Mouse (Mus musculus): Measurements from ENCODE around the gene Neu3. TPM values are rescaled to one million over a fixed set of nuclear protein-coding genes. Genes with fewer than 3 reads are reported as not detected.

Neu3 gene
- polyA plus RNA-seq, 1 experiment, result 2.9 TPM

GRCm38 (mm10) chr7:99797911-99798647 lies 30.1 kb downstream of the Neu3 start:
- no peak overlapping the region for H3K27ac ChIP-seq (ENCODE audit: insufficient read depth, low read length)
- no peak overlapping the region for H3K4me3 ChIP-seq (replicated peaks; ENCODE audit: insufficient read depth, low read depth, low read length)
- peaks cover 2% of the 10 kb centered on the region; the same call in 1 of the 2 replicates for H3K4me1 ChIP-seq (ENCODE audit: control insufficient read depth, insufficient read depth, low read length)
- DNase-seq, result peak; percentile 35 to 64
- WGBS, result 32% methylated on average over 6 of the region's 6 CpGs
- TF ChIP-seq POLR2A (IDR thresholded peaks at IDR 0.05; ENCODE audit: borderline replicate concordance, insufficient read depth, low read length) (no peak), CTCF (IDR thresholded peaks at IDR 0.05; ENCODE audit: borderline replicate concordance, insufficient read depth, low read depth, low read length) (peak; percentile 61)
- H3K27me3 ChIP-seq (ENCODE audit: control insufficient read depth, insufficient read depth, low read length), result no peaks in the 10 kb centered on the region

GRCm38 (mm10) chr7:99797261-99797660 lies 31.0 kb downstream of the Neu3 start:
- no peak for DNase-seq
- no peak for TF ChIP-seq POLR2A (IDR thresholded peaks at IDR 0.05; ENCODE audit: borderline replicate concordance, insufficient read depth, low read length)
- TF ChIP-seq CTCF (IDR thresholded peaks at IDR 0.05; ENCODE audit: borderline replicate concordance, insufficient read depth, low read depth, low read length), result no peak
- Histone ChIP-seq H3K27me3 (ENCODE audit: control insufficient read depth, insufficient read depth, low read length) (no peaks in the 10 kb centered on the region), H3K27ac (ENCODE audit: insufficient read depth, low read length) (no peak overlapping the region), H3K4me1 (ENCODE audit: control insufficient read depth, insufficient read depth, low read length) (peaks cover 2% of the 10 kb centered on the region; the same call in 1 of the 2 replicates), H3K4me3 (replicated peaks; ENCODE audit: insufficient read depth, low read depth, low read length) (no peak overlapping the region)
- WGBS, result 82% methylated on average over 3 of the region's 3 CpGs

GRCm38 (mm10) chr7:99796471-99796870 lies 31.7 kb downstream of the Neu3 start:
- WGBS, result 87% methylated on average over 3 of the region's 3 CpGs
- no peak for DNase-seq
- H3K27ac ChIP-seq (ENCODE audit: insufficient read depth, low read length), result no peak overlapping the region

GRCm38 (mm10) chr7:99795192-99795981 lies 32.8 kb downstream of the Neu3 start:
- H3K4me3 ChIP-seq (replicated peaks; ENCODE audit: insufficient read depth, low read depth, low read length), result no peak overlapping the region
- TF ChIP-seq CTCF (IDR thresholded peaks at IDR 0.05; ENCODE audit: borderline replicate concordance, insufficient read depth, low read depth, low read length) (no peak), POLR2A (IDR thresholded peaks at IDR 0.05; ENCODE audit: borderline replicate concordance, insufficient read depth, low read length) (no peak)
- peaks cover 2% of the 10 kb centered on the region; the same call in 1 of the 2 replicates for H3K4me1 ChIP-seq (ENCODE audit: control insufficient read depth, insufficient read depth, low read length)
- H3K27me3 ChIP-seq (ENCODE audit: control insufficient read depth, insufficient read depth, low read length), result no peaks in the 10 kb centered on the region
- H3K27ac ChIP-seq (ENCODE audit: insufficient read depth, low read length), result no peak overlapping the region
- WGBS, result 16% methylated on average over 17 of the region's 17 CpGs
- peak in 1 of 2 experiments; percentile 7 for DNase-seq

More at GRCm38 (mm10) chr7:99796471-99796870, 31.7 kb downstream of the Neu3 start:
- Histone ChIP-seq H3K4me1 (ENCODE audit: control insufficient read depth, insufficient read depth, low read length) (peaks cover 2% of the 10 kb centered on the region; the same call in 1 of the 2 replicates), H3K27me3 (ENCODE audit: control insufficient read depth, insufficient read depth, low read length) (no peaks in the 10 kb centered on the region), H3K4me3 (replicated peaks; ENCODE audit: insufficient read depth, low read depth, low read length) (no peak overlapping the region)
- TF ChIP-seq POLR2A (IDR thresholded peaks at IDR 0.05; ENCODE audit: borderline replicate concordance, insufficient read depth, low read length) (no peak), CTCF (IDR thresholded peaks at IDR 0.05; ENCODE audit: borderline replicate concordance, insufficient read depth, low read depth, low read length) (no peak)

- H3K4me1 ChIP-seq (ENCODE audit: control insufficient read depth, insufficient read depth, low read length), result peaks cover 2% of the 10 kb centered on the region; the same call in 1 of the 2 replicates
- no peaks in the 10 kb centered on the region for H3K27me3 ChIP-seq (ENCODE audit: control insufficient read depth, insufficient read depth, low read length)
- no peak overlapping the region for H3K27ac ChIP-seq (ENCODE audit: insufficient read depth, low read length)
- DNase-seq, result no peak
- no peak for TF ChIP-seq POLR2A (IDR thresholded peaks at IDR 0.05; ENCODE audit: borderline replicate concordance, insufficient read depth, low read length)
- TF ChIP-seq CTCF (IDR thresholded peaks at IDR 0.05; ENCODE audit: borderline replicate concordance, insufficient read depth, low read depth, low read length), result no peak
- H3K4me3 ChIP-seq (replicated peaks; ENCODE audit: insufficient read depth, low read depth, low read length), result no peak overlapping the region
- WGBS, result 70% methylated on average over 2 of the region's 2 CpGs
These were observed 34.1 kb downstream of the Neu3 start for GRCm38 (mm10) chr7:99794096-99794495.

GRCm38 (mm10) chr7:99790816-99791215 lies 37.4 kb downstream of the Neu3 start:
- WGBS, result 78% methylated on average over 10 of the region's 10 CpGs
- TF ChIP-seq POLR2A (IDR thresholded peaks at IDR 0.05; ENCODE audit: borderline replicate concordance, insufficient read depth, low read length) (no peak), CTCF (IDR thresholded peaks at IDR 0.05; ENCODE audit: borderline replicate concordance, insufficient read depth, low read depth, low read length) (no peak)
- H3K27me3 ChIP-seq (ENCODE audit: control insufficient read depth, insufficient read depth, low read length), result no peaks in the 10 kb centered on the region

GRCm38 (mm10) chr7:99788563-99788962 lies 39.7 kb downstream of the Neu3 start:
- H3K27me3 ChIP-seq (ENCODE audit: control insufficient read depth, insufficient read depth, low read length), result no peaks in the 10 kb centered on the region
- DNase-seq, result no peak
- 37% methylated on average over 5 of the region's 5 CpGs for WGBS
- TF ChIP-seq POLR2A (IDR thresholded peaks at IDR 0.05; ENCODE audit: borderline replicate concordance, insufficient read depth, low read length), result no peak
- no peak for TF ChIP-seq CTCF (IDR thresholded peaks at IDR 0.05; ENCODE audit: borderline replicate concordance, insufficient read depth, low read depth, low read length)
- no peaks in the 10 kb centered on the region for H3K4me1 ChIP-seq (ENCODE audit: control insufficient read depth, insufficient read depth, low read length)
- H3K4me3 ChIP-seq (replicated peaks; ENCODE audit: insufficient read depth, low read depth, low read length), result no peak overlapping the region
- no peak overlapping the region for H3K27ac ChIP-seq (ENCODE audit: insufficient read depth, low read length)

More at GRCm38 (mm10) chr7:99790816-99791215, 37.4 kb downstream of the Neu3 start:
- no peak overlapping the region for H3K4me3 ChIP-seq (replicated peaks; ENCODE audit: insufficient read depth, low read depth, low read length)
- DNase-seq, result no peak
- H3K4me1 ChIP-seq (ENCODE audit: control insufficient read depth, insufficient read depth, low read length), result peaks cover 1% of the 10 kb centered on the region; the same call in 1 of the 2 replicates
- H3K27ac ChIP-seq (ENCODE audit: insufficient read depth, low read length), result no peak overlapping the region
